In the genomic region with DNA sequence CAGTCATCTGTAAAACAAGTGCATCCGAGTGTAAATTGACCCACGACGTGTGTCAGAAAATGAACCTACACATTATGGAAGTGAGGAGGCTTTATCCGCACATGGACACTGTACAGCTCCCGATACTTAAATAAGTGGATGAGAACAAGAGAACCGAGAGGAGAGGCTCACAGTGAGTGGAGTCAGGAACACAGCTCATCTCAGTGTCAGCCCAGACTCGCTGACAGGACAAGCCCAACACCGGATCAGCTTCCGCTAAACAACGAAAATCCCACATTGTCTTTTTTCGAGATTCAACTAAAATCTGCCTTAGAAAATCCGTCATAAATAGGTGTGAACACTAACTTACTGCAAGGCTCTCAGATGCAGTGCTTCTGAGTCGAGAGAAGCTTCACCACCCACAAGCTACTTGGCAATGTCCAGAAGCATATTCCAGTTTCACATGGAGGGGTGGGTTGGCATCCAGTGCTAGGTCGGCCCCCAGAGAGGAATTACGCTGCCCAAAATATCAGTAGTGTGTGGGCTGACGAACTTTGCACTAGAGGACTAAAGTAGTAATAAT, we compare ENCODE assay signal across 15 mouse cellular contexts. TPM values are rescaled to one million over a fixed set of nuclear protein-coding genes. Genes with fewer than 3 reads are reported as not detected.
"Had no signal": no experiment of that assay in that cellular context is flagged by ENCODE, and none has a peak within 500 bp of the region (broad histone marks: within the 10 kb centered on the region; RNA-seq: fewer than 3 reads in every experiment).

No protein-coding gene starts in this region.

- H3K36me3 ChIP-seq: liver, embryonic 13.5 days; stomach, embryonic 15.5 days had no signal

- H3K27me3 ChIP-seq: liver, embryonic 13.5 days; stomach, embryonic 15.5 days had no signal

- H3K4me2 ChIP-seq: liver, embryonic 13.5 days; midbrain, embryonic 11.5 days; stomach, embryonic 15.5 days had no signal

- H3K9me3 ChIP-seq: stomach, embryonic 15.5 days had no signal

- H3K27ac ChIP-seq: kidney, postnatal 0 days; left cerebral cortex, adult 2 months; liver, embryonic 13.5 days; stomach, embryonic 15.5 days had no signal

- H3K9ac ChIP-seq: liver, embryonic 13.5 days; stomach, embryonic 15.5 days had no signal

- DNase-seq: kidney, postnatal 25 days; layer of hippocampus, postnatal 36 days; liver, embryonic 13.5 days; lung, adult 2 months; lung, postnatal 14 days; lung, postnatal 4 days; midbrain, embryonic 14.5 days; right cerebral cortex, postnatal 25 days; spleen, adult 18-20 months; thymus, postnatal 25 days had no signal

- H3K4me3 ChIP-seq: left cerebral cortex, adult 2 months; liver, embryonic 13.5 days; stomach, embryonic 15.5 days had no signal

- H3K4me1 ChIP-seq: liver, embryonic 13.5 days; stomach, embryonic 15.5 days had no signal

RNA-seq across cellular contexts. Expression of a gene that starts 22.1 kb away (rescaled TPM):
- total RNA-seq: megakaryocyte-erythroid progenitor cell, adult 5-6 weeks had no signal
